Mouse (Mus musculus) ovary, postnatal 10 days (tissue): ENCODE results near the gene Mc1r.
"Not testable (repeated sequence)": the region's sequence is repeated elsewhere in the genome, so short reads cannot be mapped to it uniquely, and the experiment has no call there.

ENCODE experiments used
- DNase-seq: peaks from one replicate; pipeline ENCODE4 v3.0.0; 2022; ENCODE audit warnings: low spot score

Mc1r gene

DNA sequence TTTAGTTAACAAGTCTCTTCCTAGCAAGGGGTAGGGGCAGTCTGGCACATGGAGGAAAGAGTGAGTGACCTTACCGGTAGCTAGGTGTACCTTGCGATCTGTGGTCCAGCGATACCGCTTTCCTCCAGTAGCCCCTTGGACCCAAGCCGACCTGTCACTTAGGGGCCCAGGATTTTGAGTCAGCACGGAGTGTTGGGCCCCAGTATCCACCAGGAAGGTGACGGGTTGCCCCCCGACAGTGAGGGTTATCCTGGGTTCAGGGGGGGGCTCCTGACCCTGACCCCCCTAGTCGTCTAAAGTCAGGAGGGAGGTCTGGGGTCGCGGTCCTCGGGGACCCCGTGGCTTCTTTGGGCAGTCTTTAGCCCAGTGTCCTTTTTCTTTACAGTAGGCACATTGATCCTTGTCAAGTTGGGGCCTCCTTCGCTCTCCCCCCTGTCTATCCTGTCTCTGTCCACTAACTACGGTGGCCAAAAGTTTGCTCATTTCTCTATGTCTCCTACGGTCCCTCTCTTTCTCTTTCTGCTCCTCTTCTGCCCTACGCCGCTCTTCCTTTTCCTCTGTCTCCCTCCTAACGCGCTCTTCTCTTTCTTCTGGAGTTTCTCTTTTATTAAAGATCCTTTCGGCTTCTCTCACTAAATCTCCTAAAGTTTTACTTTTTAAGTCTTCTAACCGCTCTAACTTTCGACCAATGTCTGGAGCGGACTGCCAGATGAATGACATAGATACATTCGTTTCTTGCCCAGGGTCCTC, 24.9 kb downstream of the Mc1r start:
- DNase-seq: no peak

DNA sequence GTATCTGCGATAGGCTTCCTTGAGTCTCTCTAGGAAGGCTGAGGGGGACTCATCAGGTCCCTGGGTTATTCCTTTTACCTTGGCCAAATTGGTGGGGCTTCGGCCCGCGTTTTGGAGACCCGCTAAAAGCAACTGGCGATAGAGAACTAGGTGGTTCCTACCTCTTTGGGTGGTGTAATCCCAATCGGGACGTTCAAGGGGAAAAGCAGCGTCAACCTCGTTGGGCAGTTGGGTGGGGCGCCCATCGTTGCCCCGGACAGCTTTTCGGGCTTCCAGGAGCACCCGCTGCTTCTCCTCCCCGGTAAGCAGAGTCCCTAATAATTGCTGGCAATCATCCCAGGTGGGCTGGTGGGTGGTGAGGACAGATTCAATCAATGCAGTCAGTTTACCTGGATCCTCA, 25.5 kb downstream of the Mc1r start:
- DNase-seq: no peak

DNA sequence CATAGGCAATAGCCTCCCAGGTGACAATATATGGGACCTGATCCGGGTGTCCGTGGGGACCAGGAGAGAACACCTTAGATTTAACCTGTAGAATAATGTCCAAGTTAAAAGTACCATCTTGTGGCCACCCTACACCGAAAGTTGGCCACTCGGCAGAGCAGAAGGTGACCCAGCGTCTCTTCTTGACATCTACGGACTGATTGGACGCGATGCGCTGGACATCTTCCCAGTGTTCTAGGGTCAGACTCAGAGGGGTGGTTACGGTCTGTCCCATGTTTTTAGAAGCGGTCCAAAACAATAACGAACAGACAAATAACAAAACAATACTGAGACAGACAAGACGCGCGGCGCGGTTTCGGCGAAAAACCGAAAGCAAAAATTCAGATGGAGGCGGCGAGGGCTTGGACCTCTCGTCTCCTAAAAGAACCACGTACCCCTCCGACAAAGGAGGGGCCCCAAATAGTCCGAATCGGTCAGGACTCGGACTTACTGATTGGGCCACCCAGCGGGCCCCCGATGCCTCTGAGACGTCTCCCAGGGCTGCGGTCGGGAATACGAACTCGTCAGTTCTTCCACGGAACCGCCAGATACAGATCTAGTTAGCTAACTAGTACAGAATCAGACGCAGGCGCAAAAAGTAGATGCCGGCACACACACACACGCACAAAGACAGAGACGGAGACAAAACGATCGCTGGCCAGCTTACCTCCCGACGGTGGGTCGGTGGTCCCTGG, 26.5 kb downstream of the Mc1r start:
- not testable (repeated sequence) for DNase-seq

DNA sequence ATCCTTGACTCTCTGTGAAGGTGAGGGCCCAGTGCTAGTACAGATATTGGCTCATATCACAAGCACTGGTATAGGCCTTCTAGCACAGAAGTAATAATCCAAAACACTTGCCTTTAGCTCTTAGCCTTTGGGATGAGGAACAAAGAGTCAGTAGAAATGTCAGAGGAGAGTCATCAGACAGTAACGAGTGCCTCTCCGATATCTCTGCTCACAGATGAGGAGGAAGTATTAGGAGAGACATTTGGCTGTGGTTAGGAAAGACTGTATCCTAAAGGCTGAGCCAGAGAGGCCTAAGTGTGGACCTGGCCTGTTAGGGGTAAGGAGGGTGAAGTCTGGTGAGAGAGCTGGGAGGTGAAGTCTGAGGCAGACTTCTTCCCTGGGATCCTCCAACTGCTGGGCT, 34.9 kb downstream of the Mc1r start:
- no peak for DNase-seq

DNA sequence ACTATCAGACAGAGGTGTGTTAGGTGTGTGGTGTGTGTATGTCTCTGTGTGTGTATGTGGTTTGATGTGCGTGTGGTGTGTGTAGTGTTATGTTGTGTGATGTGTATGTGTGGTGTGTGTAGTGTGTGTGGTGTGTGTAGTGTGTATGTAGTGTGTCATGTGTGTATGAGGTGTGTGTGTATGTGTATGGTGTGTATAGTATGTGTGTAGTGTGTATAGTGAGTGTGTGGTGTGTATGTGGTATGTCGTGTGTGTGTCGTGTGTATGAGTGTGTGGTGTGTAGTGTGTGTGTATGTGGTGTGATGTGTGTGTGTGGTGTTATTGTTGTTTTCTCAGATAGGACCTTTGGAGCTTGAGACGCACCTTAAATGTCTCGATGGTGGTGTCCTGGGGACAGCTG, 35.4 kb downstream of the Mc1r start:
- DNase-seq: no peak

DNA sequence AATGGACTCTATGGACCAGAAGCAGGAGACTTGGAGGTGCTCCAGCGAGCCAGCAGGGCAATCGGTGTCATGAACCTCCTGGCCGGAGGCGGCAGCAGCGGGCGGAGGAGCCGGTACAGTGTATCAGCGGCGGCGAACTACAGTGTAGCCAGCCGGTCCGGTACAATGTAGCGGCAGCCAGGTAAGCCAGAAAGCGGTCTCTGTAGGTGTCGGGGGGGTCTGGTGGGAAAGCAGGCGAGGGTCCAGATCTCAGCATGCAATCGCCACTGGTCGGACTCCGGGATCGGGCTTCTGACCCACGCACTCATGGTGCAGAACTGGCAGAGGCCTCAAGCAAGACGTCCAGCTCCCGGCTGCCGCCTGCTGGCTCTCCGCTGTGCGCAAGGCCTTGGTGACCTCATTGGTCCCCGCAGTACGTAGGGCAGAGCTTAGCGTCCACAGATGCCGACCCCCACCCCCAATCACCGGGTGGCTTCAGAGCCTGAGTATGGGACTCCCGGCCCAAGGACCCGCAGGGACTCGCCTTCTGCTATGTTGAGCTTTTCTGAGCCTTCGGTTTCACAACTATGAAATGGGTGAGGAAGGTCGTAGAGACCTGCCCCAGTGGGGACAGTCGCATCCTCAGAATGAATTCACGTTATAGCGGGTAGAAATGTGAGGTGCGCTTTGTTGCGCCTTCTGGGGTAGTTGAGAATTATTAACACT, 36.1 kb downstream of the Mc1r start:
- peak; percentile 92 for DNase-seq

DNA sequence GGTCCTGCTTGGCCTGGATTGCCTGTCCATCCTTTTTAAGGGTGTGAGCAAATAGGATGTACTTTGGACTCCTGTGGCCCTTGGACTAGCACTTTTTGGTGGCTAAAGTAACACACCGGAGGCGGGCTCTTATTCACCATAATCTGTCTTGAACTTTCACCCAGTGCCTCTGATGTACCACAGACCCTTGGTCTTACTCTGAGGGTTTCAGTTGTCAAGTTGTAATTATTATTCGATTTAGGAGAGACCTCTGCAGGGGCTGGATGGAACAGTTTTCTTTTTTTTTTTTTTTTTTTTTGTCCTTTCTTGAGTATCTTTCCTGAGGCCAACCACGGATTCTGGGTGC, 36.6 kb downstream of the Mc1r start:
- DNase-seq: no peak

DNA sequence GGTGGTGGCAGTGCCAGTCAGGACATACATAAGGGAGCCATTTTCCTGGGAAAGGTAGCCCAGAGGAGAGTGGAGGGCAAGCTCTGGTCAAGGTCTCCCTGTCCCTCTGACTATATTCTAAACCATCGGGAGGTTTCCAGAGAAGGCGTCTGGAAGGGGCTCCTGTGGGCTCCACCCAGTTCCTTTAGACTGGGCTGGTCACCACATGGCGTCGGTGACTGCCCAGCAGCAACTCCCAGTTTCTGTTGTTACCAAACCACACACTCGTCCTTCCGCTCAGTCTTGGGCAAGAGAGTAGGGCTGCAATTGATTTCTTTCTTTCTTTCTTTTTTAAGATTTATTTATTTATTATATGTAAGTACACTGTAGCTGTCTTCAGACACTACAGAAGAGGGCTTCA, 37.2 kb downstream of the Mc1r start:
- DNase-seq: no peak

DNA sequence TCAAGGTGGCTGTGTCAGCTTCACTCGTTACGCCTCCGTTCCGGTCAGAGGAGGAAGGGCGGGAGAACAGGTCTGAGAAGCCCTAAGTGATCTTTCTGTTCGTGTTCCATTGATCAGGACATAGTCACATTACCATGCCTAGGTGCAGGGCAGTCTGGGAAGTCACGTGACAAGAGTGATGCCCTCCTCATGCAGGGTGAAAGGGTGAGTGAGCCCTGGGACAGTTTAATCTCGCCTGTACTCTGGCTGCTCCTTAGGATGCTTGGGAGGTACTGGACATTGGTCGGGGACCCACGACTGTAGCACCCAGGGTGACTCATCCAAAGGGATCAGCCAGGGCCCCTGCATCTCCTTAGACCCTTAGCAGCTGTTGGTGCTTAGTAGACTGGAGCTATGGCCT, 39.1 kb downstream of the Mc1r start:
- no peak for DNase-seq

DNA sequence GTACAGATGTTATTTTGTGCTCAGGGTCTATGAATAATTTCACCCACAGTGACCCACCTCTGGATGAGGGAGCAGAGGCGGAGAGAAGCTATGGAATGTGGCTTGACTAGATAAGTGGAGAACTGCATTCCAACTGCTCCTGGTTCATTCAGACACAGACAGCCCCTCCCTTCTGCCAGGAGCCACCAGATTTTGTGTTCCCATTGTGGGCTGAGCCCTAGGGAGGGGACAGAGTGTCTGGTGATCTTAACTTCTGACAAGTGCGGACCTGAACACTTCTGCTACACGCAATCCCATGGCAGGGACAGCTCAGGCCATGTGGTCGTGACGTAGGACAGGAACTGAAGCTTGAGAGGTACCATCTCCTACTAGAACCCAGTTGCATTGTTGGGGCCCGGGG, 39.9 kb downstream of the Mc1r start:
- no peak for DNase-seq

DNA sequence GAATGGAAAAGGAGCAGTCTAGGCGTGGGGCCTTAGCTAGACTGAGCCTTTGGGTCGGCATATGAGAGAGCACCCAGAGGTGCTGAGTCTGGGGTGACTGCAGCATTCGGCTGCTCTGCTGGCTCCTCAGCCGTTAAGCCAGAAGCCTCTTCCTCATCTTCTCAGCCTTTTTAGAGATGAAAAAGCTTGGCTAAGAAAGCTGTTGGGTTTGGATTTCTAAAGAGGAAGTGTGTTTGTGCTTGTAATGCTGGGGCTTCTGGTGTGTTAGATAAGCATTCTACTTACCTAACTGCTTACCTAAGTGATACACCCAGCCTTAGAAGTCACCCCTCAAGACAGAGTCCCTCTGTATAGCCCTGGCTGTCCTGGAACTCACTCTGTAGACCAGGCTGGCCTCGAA, 43.9 kb downstream of the Mc1r start:
- DNase-seq: no peak

DNA sequence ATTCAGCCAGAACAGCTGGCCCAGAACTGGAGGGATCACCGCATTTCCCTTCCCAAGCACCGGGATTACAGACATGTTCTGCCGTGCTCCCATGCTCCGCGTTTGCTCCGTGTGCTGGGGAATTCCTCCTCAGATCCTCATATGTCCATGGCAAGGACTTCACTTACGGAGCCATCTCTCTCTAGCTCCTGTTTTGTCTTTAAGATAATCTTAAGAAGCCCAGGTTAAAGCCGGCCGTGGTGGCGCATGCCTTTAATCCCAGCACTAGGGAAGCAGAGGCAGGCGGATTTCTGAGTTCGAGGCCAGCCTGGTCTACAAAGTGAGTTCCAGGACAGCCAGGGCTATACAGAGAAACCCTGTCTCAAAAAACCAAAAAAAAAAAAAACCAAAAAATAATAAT, 44.8 kb downstream of the Mc1r start:
- DNase-seq: not testable (repeated sequence)

DNA sequence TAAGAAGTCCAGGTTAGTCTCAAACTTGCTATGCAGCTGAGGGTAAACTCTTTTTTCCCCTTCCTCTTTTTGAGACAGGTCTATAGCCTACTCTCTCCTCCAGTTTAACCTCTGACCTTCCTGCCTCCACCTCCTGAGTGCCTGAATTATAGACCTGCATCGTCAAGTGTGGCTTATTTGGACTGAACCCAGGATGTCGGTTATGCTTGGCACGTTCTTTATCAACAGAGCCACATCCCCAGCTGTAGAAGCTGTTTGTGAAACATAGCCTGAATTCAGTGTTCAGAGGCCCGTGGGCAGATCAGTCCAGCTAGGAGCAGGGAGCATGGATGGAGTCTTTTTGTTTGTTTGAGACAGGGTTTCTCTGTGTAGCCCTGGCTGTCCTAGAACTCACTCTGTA, 45.2 kb downstream of the Mc1r start:
- DNase-seq: no peak

DNA sequence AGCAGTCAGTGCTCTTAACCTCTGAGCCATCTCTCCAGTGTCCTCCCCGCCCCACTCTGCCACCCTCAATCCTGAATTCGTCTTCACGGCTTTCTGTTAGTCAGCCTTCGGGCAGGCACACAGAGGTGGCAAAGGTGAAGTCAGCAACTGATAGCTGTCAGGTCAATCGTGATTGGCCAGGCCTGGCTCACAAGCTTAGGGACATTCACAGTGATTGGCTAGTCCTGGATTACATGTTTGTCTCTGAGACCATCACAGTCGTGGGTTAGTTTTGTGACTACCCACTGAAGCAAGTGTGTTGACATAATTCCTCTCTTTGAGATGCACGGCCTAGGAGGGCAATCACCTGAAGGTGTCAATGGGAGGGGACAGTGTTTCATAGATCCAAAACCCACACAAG, 46.4 kb downstream of the Mc1r start:
- no peak for DNase-seq

DNA sequence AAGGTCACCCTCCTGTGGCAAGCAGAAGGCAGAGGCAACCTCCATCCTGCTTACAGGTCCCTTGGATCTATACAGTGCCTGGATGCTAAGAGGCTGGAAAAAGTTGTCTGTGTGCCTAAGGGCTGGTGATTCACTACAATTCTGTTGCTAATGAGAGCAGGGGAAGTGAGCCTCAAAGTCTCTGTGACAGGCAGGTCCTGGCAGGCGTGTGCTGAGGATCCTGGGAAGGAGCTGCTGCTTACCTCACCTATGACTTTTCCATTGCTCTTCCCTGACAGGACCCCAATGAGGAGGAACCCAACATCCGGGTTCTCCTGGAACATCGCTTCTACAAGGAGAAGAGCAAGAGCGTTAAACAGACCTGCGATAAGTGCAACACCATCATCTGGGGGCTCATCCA, 47.0 kb downstream of the Mc1r start:
- DNase-seq: no peak

DNA sequence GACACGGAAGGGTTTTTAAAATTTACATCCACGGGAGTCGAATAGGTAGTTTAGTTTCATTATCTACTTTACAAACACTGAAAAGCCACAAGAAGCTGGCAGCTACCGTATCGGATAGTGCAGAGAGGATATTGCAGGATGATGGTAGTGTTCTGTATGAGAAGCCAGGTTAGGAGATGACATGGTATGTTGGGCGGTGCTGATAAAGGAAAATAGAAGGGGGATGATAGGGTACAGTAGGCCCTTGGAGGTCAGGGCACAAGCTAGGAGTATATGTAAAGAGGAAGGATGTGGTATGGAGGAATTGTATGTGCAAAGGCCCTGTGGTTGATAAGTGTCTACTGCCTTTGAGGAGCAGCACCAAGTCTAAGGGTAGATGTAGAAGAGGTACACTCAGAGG, 47.7 kb downstream of the Mc1r start:
- no peak for DNase-seq
